Mouse (Mus musculus) ES-Bruce4 (cell line): Measurements from ENCODE around the gene Krt78.

ENCODE experiments used
- CTCF ChIP-seq: IDR thresholded peaks from one replicate; pipeline ENCODE4 v1.8.1; 2011; ENCODE audit warnings: low read depth, low read length
- POLR2A ChIP-seq: IDR thresholded peaks from one replicate; pipeline ENCODE4 v1.8.1; 2011; ENCODE audit warnings: low read length; ENCODE audit not compliant: insufficient read depth

GRCm38 (mm10) chr15:101952733-101953474 lies 1.2 kb downstream of the Krt78 start:
- no peak for TF ChIP-seq CTCF
- TF ChIP-seq POLR2A, result no peak
